Mouse (Mus musculus): ENCODE data around the gene Ccno.
A peak's percentile ranks its signal among the peaks of the same experiment; 100 is the strongest.

Gene Ccno

DNA sequence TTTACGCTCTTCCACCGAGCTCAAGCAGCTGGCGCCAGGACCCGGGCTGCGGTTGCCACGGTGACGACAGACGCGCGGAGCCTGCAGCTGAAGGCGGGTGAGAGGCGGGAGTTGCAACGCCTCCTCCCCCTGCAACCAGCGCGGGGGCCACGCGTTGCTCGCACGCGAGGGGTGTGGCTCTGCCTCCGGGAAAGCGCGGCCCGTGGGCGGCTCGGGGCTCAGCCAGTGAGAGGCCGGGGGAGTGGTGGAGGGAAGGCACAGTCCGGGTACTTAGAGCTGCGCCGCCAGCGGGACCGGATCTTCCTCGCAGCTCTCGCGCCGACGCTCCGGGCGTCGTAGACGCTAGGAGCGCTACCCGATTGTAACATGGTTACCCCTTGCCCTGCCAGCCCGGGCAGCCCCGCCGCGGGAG, at the start of gene Ccno:
Gene Ccno, plus strand, starts transcription at position 271 of the 412 bp plus-strand sequence.
- peak; percentile 97 for DNase-seq (ENCODE audit: low read depth)

DNA sequence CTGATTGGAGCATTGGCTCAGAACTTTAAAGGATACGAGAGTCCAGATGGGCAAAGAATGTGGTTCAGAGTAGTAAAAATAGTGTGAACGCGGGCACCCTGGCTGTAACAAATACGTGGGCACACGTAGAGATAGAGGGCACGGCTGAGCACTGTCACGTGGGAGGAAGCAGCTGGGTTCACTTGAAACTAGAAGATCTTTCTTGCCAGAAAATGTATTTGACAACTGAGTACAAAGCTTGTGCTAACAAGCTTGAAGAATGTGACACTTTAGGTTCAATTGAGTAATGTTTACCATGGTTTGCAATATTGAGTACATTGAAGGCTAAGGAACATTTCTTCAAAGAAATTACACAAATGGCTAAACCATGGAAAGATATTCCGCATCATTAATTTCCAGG, 49.5 kb upstream of the Ccno start:
- DNase-seq (ENCODE audit: low read depth), result no peak

GRCm38 (mm10) chr13:112941879-112942330, 45.7 kb upstream of the Ccno start:
- no peak for DNase-seq (ENCODE audit: low read depth)

DNA sequence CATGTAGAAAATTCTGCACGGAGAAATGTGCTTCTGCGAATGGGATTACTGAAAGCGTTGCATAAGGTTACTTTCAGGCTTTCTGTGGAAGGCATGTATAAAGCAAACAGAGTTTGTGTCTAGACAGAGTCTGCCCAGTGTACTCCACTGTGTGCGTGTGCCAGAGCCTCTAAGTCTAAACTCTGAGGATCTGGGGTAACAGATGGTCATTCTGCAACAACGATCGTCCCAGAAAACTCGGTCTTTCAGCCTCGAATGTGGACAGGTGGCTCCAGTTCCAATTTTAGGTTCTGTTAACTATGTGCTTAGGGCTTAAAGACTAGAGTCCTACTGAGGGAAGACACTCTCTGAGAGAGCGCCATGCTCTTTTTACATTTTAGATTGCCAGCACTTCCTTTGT, 42.3 kb upstream of the Ccno start:
- no peak for DNase-seq (ENCODE audit: low read depth)

GRCm38 (mm10) chr13:112945900-112946299, 41.7 kb upstream of the Ccno start:
- no peak for DNase-seq (ENCODE audit: low read depth)

GRCm38 (mm10) chr13:112954067-112954466, 33.5 kb upstream of the Ccno start:
- no peak for DNase-seq (ENCODE audit: low read depth)

GRCm38 (mm10) chr13:112963081-112963480, 24.5 kb upstream of the Ccno start:
- no peak for DNase-seq (ENCODE audit: low read depth)

- no peak for DNase-seq (ENCODE audit: low read depth)
These were observed 23.2 kb upstream of the Ccno start for GRCm38 (mm10) chr13:112964421-112964820.

GRCm38 (mm10) chr13:112967267-112967666, 20.3 kb upstream of the Ccno start:
- DNase-seq (ENCODE audit: low read depth), result no peak

- DNase-seq (ENCODE audit: low read depth), result no peak
These were observed 10.9 kb upstream of the Ccno start for GRCm38 (mm10) chr13:112976720-112977119.

DNA sequence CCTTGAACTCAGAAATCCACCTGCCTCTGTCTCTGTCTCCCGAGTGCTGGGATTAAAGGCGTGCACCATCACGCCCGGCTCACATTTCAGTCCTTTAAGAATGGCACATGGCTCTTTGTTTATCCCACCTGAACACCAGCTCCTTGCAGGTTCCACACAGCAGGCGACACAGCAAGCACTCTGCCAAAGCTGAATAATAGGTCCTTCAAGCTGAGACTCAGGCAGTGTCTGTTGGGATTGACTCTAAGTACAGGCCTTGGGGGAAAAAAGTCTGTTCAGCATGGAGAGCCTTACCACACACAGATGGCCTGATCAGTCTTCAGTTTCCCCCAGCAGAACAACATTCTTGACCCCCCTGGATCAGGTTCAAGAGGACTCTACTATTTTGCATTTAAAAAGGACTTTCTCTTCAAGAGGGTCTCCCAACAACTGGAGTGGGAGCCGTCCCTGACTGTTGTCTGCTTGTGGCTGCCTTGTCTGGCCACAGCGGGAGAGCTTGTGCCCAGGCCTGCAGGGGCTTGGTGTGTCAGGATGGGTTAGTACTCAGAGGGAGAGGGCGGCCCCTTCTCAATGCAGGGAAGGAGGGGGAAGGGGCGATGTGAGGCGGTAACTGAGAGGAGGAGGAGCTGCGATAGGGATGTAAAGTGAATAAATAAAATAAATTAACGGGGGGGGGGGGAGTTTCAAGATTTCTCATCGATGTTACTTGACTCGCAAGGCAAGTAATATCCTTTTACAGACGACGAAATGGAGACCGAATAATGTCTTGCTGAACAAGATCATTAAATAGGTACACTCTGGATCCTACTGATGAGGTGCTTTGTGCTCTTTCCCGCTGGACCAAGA, 1.8 kb upstream of the Ccno start:
- no peak for DNase-seq (ENCODE audit: low read depth)

- DNase-seq (ENCODE audit: low read depth), result no peak
These were observed 1.1 kb upstream of the Ccno start for GRCm38 (mm10) chr13:112986451-112986950.

- DNase-seq (ENCODE audit: low read depth), result peak; percentile 40
These were observed 389 bp downstream of the Ccno start for GRCm38 (mm10) chr13:112987991-112988390.

- no peak for DNase-seq (ENCODE audit: low read depth)
These were observed 1.3 kb downstream of the Ccno start for GRCm38 (mm10) chr13:112988866-112989265.

- peak; percentile 24 for DNase-seq (ENCODE audit: low read depth)
These were observed 1.9 kb downstream of the Ccno start for GRCm38 (mm10) chr13:112989541-112989940.

- no peak for DNase-seq (ENCODE audit: low read depth)
These were observed 2.7 kb downstream of the Ccno start for GRCm38 (mm10) chr13:112990346-112990745.

GRCm38 (mm10) chr13:112993531-112994152, 6.0 kb downstream of the Ccno start, which contains the start of gene Mcidas:
Gene Mcidas, plus strand, starts transcription at chr13:112993845.
- DNase-seq (ENCODE audit: low read depth), result no peak

DNA sequence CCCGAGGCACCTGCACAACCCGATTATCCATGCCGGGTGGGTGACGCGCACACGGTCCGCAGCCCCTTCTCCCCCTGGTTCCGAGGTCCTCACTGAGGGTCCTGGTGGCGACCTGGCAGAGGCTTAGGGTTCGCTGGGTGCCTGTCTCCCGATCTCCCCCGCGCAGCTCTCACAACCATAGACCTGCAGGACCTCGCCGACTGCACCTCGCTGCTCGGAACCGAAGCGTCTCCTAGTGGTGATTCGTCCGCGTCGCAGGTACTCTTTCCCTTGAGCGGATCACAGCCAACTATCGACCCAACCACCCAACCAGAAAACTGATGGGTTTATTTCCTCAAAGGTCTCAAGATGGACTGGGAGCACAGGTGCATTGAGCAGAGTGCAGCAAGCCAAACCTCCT, 6.6 kb downstream of the Ccno start:
- no peak for DNase-seq (ENCODE audit: low read depth)

- peak; percentile 28 for DNase-seq (ENCODE audit: low read depth)
These were observed 8.8 kb downstream of the Ccno start for GRCm38 (mm10) chr13:112996407-112996806.

DNA sequence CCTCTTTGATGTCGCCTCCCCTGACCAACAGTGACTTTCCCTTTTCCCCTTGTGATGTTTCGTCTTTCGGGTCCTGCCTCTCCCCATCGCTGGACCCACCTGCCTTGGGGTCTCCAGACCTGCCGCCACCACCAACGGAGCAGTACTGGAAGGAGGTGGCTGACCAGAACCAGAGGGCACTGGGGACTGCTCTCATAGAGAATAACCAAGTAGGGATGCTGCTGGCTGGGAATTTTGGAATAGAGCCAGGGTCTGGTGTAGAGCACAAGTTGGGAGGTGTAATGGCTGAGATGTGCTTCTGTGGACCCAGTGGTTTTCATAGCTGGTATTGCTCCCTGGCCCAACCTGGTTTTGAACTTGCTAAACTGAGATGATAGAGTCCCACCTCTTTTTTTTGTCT, 9.8 kb downstream of the Ccno start:
- no peak for DNase-seq (ENCODE audit: low read depth)

- peak; percentile 67 for DNase-seq (ENCODE audit: low read depth)
These were observed 11.0 kb downstream of the Ccno start for GRCm38 (mm10) chr13:112998427-112999201.

- DNase-seq (ENCODE audit: low read depth), result no peak
These were observed 12.5 kb downstream of the Ccno start for GRCm38 (mm10) chr13:113000090-113000489.

Data from NIH3T3 (cell line).